Mouse (Mus musculus): ENCODE measurements around the gene Cct4.

- TF ChIP-seq CTCF (IDR thresholded peaks at IDR 0.05; ENCODE audit: extremely low read depth, insufficient read depth, low read length) (no peak), POLR2A (IDR thresholded peaks at IDR 0.05; ENCODE audit: extremely low read depth, insufficient read depth, low read length) (no peak)
Observed at GRCm38 (mm10) chr11:22985510-22985909, 4.8 kb upstream of the Cct4 start.

Measured in cortical plate, adult 2 months (tissue).